Mouse (Mus musculus) embryonic fibroblast, embryonic 13.5 days (primary cell): Measurements from ENCODE around the gene Rab3gap2.

ENCODE experiments used
- CTCF ChIP-seq: IDR thresholded peaks from 2 replicates; pipeline ENCODE4 v1.5.1; 2011; ENCODE audit warnings: mild to moderate bottlenecking, control low read depth, low read length, moderate library complexity, borderline replicate concordance; ENCODE audit not compliant: insufficient read depth
- POLR2A ChIP-seq: IDR thresholded peaks from 2 replicates; pipeline ENCODE4 v1.6.1; 2011; ENCODE audit warnings: low read depth, mild to moderate bottlenecking, control low read depth, low read length, moderate library complexity

DNA sequence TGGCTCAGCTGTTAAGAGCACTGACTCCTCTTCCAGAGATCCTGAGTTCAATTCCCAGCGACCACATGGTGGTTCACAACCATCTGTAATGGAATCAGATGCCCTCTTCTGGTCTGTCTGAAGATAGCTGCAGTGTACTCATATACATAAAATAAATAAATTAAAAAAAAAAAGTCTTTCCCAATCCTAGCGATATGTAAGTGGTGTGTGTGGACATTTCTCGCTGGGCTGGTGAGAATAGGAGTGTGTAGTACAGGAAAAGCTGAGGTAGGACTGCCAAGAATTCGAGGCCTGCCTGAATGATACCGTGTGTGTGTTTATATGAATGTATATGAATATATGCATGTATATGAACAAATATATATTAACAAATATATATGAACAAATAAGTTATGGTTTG is 127.4 kb downstream of the Rab3gap2 start:
- TF ChIP-seq CTCF = no peak
- no peak for TF ChIP-seq POLR2A
